Mouse (Mus musculus): ENCODE data around the gene Sept11. TPM values are rescaled to one million over a fixed set of nuclear protein-coding genes. Genes with fewer than 3 reads are reported as not detected.

Sept11 gene
- total RNA-seq, 2 experiments from 2014 or later: 69.1 to 85.0 TPM

DNA sequence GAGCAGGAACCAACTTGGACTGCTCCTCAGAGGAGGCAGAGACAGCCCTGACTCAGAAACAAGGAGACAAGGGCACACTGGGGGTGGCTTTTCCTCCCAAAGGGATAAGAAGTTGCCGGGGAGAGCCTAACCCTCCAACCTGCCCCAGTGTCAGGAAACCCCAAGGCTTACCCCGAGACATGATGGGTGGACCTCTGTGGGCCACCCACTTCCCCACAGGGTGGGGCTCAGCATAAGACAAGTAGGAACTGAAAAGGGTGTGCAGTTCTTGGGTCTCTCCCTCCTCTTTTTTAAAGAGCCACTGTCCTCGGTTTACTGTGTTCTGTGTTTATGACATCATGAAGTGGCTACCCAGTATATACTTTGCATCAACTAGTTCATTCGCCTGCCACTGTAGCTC is 59.2 kb downstream of the Sept11 start:
- no peak for DNase-seq
- intact Hi-C loops (cut with DNase I): no loop called here

DNA sequence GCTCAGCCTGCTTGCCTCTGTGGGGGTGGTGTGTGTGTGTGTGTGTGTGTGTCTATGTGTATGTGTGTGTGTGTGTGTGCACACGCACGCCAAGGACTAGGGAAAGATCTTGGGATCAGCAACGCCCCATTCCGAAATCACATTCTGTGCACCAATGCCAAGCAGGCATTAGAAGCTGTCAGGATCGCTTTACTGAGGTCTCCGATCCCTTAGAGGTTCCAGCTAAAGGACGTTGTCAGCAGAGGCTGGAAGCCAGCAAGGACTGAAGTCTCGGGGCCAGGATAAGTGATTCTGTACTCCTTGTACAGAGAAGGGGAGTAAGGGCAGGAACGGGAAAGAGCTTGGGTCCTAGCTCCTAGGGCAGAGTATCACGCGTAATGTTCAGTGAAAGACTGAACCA is 61.2 kb downstream of the Sept11 start:
- intact Hi-C loops (cut with DNase I): no loop called here
- peak in 1 of 2 experiments; percentile 30 for DNase-seq

DNA sequence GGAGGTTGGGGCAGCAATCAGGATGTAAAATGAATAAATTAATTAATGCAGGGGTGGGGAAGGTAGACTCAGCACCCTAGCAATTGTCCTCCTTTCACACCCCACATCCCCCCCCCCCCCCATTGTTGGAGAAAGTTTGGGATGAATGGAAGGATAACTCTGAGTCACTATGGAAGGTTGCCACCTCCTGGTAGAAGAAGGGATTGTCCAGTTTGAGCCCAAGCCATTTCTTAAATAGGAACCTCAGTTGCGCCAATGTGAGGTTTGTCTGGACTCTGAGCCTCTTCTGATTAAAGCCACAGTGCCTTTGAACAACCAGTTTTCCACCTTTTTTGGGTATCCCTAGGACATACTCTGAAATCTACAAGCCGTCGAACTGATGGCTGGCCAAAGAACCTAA is 70.3 kb downstream of the Sept11 start:
- no peak for DNase-seq
- intact Hi-C loops (cut with DNase I): loop anchor here (2.0 to 10.0 kb wide), 3 partner anchors 79 to 179 kb away; no protein-coding TSS in a partner anchor

DNA sequence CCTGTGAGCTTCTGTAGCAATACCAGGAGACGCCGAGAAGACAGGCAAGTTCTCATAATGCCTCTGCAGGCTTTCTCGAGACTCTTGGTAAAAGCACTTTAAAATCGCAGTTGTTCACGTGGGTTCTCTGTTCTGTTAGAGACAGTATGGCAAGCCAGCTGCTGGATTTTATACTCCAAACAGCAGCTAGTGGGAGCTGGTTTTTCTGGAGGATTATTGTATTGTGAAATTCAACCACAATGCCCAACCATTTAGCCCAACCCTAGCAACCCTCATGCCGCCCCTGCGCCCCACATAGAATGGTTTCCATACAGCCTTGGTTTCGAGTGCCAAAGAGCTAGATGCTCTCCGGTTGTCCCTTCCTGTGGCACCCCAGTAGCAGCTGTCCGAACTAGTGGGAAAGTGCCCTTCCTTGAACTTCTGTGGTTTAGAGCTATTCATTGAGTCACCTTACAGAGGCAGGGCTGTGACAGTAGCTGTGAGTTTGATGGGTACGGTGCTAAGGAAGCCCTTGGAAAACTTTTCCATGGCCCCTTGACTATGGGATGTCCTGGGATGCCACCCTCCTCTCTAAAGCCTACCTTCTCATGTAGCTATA is 74.8 kb downstream of the Sept11 start:
- intact Hi-C loops (cut with DNase I): loop anchor here (10.0 kb wide), 2 partner anchors 113 to 183 kb away; no protein-coding TSS in a partner anchor
- DNase-seq: no peak

DNA sequence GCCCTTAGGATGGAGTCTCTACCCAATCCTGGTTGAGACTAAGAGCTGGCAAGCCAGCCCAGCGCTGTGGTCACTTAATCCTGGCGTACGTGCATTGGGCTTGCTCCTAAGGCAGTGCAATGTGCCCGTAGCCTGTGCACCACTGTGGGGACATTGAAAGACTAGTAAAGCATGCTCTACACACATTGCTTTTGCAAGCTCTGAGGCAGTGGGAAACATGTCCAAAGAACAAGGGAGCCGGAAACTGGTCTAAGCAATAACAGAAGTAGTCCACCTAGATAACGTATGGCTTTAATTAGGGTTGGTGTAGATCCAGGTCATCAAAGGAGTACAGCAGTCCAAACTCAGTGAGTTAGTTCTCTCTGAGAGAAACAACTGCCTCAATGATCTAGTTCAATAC is 75.4 kb downstream of the Sept11 start:
- no peak for DNase-seq
- intact Hi-C loops (cut with DNase I): loop anchor here (10.0 kb wide), 2 partner anchors 114 to 184 kb away; no protein-coding TSS in a partner anchor

DNA sequence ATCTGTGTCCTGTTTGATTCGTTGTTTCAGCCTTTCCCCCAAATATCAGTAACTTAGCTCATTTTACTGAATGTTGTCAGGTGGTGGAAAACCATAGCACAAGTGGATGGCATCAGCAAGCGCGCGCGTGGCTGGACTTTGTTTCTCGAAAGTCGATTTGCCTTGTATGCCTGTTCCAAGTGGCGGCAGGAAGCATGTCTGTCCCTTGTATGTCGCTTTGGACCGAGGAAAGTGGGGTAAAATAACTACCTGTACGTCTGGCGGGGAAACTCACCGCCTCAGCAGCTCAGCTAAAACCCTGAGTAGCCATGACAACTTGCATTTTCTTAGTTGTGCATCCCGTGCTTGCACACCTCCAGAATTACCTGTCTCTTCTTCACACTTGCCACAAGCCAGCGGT is 78.2 kb downstream of the Sept11 start:
- intact Hi-C loops (cut with DNase I): no loop called here

DNA sequence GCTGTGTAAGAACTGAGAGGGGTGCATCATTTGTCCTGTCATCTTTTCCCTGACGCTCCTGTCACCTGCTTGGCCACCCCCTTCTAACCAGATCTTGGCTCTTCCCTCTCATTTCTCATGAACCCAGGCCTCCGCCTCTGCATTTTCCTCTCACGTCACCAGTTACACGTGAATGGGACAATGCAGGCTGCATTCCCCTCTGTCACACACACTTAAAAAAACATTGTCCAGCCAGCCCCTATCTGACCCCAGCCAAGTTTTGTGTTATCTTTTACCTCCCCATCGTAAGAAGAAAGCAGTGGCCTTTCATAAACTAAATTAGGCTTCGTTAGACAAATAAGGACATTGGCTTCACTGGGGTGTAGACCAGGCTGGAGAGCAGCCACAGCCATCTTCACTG is 79.3 kb downstream of the Sept11 start:
- DNase-seq: no peak
- intact Hi-C loops (cut with DNase I): no loop called here

More for the DNA sequence above, 78.2 kb downstream of the Sept11 start:
- DNase-seq: no peak

DNA sequence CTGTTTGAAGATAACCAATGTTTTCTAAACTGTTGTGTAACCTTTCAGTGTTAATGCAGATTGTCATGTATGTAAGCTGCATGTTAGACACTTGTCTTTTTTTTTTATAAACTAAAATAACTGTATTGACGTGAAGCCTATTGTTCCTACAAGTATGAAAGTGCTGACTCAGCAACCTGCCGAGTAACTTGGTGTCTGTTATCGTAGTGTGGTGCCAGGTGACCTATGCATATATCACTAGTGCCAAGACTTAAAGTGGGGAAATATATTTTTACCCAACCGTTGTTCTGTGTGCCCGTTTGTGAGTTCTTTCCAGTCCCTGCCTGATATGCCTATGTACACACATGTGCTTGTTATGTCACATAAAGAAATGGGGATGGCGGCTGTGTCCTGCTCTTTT is 81.4 kb downstream of the Sept11 start:
- intact Hi-C loops (cut with DNase I): no loop called here

DNA sequence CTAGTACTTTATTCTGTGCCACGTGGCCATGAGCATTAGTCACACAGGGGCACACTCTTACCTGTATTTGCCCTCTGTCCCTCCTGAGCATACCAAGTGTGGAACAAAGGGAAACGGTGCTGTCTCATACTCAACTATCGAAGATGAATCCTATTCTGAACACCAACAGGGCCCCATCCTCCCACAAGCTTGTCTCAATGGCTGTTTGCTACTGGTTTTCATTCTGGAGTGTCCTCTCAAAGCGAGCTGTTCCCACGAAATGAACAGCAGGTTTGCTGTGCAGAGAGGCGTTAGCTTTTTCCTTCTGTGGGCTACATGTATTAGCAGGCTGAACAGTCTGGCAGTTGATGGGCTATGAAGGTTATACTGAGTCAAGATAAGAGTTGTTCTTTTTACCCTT is 85.4 kb downstream of the Sept11 start:
- intact Hi-C loops (cut with DNase I): no loop called here
- DNase-seq: no peak

More for the DNA sequence above, 81.4 kb downstream of the Sept11 start:
- DNase-seq: no peak

DNA sequence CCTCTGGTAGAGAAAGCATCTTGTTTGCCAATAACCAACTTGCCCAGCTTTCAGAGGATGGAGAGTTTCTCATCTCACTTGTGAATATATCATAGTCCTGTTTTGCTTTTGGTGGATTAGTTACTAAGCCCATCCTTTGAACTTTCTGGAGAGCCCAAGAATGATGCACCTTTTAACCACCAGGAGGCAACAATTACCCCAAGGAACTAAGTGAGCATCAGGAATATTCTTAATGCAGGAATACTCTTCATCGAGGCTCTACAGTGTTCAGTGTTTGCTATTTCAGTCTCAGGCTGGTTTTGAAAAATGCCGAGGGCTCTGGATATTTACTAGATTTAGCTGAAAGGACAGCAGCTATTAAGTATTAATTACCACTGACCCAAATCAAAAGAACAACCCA is 87.0 kb downstream of the Sept11 start:
- DNase-seq: no peak
- intact Hi-C loops (cut with DNase I): loop anchor here (5.0 kb wide), 2 partner anchors 87 to 142 kb away; partner anchors contain the start of gene Ccng2

DNA sequence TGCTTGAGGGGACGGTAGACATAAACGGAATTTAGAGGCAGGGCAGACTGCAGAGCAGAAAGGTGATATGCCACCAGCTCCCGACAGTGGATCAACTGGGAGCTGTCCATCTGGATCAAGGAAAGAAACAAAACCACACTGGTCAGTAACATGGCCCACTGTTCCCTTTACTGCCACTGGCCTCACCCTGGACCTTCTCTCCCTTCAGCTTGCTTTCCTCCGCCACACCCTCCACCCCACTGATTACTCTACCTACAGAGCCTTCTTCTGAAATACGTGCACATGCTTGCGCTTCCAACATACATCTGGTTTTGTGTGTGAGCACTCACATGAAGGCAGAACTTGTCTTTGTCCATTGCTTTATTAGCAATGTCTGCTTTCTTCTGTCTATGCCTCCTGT is 90.1 kb downstream of the Sept11 start:
- intact Hi-C loops (cut with DNase I): loop anchor here (5.0 kb wide), 2 partner anchors 84 to 139 kb away; partner anchors contain the start of gene Ccng2
- no peak for DNase-seq

DNA sequence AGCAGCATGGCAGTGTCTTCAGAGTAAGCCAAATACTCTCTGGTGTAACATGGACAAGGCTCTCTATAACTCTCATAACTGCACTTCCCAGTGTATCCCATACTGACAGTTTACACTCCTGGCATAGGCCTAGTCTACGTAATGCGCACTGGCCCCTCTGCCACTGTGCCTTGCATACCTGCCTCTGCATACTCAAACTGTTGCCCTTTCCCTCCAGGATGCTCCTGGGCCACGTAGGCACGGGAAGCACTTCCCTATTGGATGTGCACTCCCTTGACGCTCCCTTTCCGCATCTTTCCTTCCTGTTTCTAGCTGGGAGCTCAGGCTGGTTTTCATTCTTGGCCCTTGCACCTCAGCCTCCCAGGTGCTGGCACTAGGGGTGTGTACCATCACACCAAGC is 91.3 kb downstream of the Sept11 start:
- intact Hi-C loops (cut with DNase I): loop anchor here (5.0 kb wide), 2 partner anchors 83 to 138 kb away; partner anchors contain the start of gene Ccng2
- no peak for DNase-seq

DNA sequence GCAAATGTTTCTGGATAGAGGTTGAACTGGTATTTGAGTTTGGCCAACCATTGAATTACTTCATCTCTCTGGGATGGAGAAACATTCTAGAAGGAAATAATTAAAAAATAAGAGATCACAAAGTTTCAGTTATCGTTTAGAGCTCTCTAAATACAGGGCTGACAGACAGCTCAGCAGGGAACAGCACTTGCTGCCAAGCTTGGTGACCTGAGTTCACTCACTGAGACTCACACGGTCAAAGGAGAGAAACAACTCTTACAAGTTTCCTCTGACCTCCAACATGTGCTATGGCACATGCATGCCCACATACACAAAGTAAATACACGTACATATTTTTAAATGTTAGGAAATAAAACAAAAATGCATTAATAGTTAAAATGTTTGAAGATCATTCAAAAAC is 96.4 kb downstream of the Sept11 start:
- DNase-seq: no peak
- intact Hi-C loops (cut with DNase I): no loop called here

DNA sequence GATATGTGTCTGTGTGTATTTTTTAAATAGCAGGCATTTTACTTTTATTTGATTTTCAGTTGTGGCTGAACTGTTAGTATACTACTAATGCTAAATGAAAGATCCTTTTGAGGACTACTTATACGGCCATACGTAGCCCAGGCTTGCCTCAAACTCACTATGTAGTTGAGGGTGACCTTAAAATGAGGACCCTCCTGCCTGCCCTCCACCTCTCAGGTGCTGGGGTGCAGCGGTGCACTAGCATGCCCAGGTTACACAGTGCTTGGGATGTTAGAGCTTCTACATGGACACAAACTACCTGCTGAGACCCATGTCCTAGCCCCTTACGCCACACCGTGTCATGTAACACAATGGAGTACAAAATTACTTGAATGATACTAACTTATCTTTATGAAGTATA is 97.2 kb downstream of the Sept11 start:
- intact Hi-C loops (cut with DNase I): no loop called here
- no peak for DNase-seq

DNA sequence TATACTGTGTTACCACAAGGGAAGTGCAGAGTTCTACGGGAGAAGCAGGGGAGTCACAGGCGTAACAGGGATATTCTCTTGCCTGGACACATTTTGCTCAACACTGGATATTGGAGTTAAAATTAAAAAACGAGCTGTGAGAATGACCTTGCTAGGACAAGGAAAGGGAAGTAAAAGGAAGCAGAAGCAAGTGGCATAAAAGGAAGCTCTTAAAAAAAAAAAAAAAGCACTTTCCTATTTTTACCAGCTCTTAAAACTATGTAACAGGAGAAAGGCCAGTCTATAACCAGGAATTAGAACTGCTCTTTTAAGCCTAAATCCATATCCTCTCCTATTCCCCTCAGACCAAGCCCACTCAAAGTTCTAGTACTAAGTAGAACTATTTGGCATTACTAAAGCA is 105.0 kb downstream of the Sept11 start:
- intact Hi-C loops (cut with DNase I): no loop called here
- DNase-seq: no peak

DNA sequence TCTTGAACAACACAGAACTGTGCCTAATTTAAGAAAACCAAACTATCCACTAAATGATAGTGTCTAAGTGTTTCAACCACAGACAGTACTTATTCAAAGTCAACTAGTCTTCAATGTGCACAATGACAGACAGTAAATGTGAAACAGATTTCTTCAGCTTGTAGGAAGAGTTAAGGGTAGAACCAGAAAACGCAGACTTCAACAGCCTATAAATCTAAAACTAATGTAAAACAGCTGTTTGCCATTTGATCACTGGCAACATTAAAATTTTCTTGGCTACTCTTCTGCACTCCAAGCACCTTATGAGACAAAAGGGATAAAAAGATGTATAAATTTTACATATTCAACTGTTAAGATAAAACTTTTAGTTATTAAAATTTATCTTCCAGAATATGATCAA is 107.9 kb downstream of the Sept11 start:
- intact Hi-C loops (cut with DNase I): no loop called here

DNA sequence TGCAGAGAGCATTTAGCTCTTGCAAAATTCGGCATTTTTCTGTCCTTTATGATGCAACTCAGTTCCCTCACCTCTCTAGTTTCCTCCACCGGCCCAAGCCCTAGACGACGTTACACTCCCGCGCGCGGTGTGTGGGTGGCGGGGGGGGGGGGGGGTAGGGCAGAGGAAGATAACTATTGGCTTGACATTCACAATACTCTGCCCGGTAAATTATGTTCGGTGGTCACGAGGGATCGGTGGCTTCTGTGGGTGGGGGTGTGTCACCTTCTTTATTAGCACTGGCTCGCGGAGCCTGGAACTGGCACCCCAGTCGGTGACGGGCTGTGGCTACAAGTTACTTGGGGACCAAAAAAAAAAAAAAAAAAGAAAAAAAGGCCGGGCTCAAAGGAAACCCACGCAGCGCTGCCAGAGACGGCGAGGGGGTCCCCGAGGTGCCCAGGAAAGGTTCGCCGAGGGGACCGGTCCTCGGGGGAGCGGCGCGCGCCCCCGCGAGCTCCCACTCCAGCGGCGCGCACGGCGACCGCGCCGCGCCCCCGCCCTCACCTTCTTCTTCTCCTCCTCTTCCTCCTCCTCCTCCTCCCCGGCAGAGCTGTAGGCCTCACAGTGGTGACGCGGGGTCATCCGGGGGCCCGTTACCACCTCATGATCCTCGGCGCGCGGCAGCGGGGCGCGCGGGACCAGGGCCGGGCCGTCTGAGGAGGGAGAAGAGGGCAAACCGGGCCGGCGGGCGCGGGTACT is 112.3 kb downstream of the Sept11 start:
- intact Hi-C loops (cut with DNase I): loop anchor here (2.0 kb wide), 1 partner anchor 63 kb away; no protein-coding TSS in a partner anchor
- peak; percentile 22 to 50 for DNase-seq

More for the DNA sequence above, 107.9 kb downstream of the Sept11 start:
- DNase-seq: no peak

DNA sequence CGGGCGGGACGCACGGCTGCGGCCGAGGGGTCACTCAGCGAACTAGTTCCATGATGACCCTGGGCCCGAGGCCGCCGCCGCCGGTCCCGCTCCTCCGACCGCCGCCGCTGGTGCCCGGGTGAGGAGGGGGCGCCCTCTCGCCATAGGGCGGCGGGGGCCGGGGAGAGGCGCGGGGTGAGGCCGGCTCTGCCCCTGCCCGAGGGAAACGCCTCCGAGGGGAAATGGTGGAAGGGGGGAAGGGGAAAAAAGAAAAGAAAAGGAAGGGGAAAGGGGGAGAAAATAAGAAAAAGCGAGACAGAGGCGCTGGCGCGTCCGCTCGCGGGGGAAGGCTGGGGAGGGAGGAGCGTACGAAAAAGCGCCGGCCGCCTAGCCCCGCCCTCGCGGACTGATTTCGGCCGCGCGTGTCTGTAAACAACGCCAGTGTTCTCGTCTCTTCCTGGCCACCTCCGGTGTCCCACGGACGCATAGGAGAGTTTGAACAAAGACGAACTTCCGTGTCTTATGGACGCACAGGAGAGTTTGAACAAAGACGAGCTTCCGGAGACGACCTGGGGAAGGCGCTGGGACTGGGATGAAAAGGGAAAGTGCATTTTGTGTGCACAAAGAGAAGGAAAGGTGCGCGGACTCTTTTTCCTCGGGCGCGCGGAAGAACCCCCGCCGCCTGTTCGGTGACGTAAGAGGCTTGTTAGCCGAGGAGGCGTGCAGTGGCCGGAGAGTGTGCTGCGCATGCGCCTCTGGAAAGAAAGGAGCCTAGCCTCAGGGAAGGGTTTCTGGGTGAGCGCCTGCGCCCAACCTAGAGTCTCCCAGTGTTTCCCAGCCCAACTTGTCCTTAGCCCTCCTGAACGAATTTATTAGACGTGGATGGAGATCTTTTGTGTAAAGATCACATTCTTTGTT is 113.1 kb downstream of the Sept11 start, which contains the start of the genes Ccni and 2010109A12Rik:
TSS of gene Ccni (minus strand) at position 387 of the 897 bp plus-strand sequence.
TSS of gene 2010109A12Rik (plus strand) at position 410 of the 897 bp plus-strand sequence.
- intact Hi-C loops (cut with DNase I): loop anchor here (2.0 kb wide), 1 partner anchor 62 kb away; no protein-coding TSS in a partner anchor
- DNase-seq: peak; percentile 91 to 95

DNA sequence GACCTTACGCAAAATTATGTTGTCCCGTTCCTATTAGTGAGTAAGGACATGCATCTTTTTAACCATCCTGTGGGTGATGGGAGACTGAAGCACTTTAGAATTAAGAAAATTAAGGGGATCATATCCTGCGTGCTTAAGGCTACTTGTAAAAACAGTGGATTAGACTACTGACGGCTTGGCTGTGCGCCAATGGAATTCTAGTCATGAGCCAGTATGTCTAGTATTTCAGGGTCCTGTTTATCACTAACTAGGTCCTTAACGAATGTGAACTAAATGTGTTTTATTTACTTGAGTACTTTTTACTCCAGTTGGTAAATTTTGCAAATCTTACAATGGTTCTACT is 113.7 kb downstream of the Sept11 start:
- intact Hi-C loops (cut with DNase I): loop anchor here (2.0 kb wide), 1 partner anchor 62 kb away; no protein-coding TSS in a partner anchor
- DNase-seq: peak in 1 of 2 experiments; percentile 12

DNA sequence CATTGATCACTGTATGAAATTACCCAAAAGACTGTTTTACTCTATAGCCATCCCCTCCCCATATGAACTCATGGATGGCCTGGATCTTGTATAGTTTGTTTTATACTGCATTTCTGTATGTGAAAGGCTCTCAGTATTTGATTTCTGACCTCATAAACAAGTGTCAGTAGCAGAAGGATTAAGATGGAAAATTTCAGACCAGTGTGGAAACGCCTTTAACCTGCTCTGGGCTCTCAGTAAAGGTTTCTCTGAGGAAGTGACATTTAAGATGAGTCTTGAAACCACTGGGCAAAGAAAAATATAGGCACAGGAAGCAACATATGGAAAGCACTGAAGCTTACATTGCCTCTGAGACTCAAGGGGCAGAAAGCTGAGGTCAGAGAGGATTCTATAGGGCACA is 114.3 kb downstream of the Sept11 start:
- no peak for DNase-seq
- intact Hi-C loops (cut with DNase I): loop anchor here (2.0 kb wide), 1 partner anchor 61 kb away; no protein-coding TSS in a partner anchor

Measured in gastrocnemius, postnatal 36 days (tissue).